Mouse (Mus musculus) spleen, adult 2 months (tissue): Measurements from ENCODE around the gene Cd19.

Experiments used
- CTCF ChIP-seq: fragments of 200-500 bp; IDR thresholded peaks from 2 replicates; pipeline ENCODE4 v1.5.1; 2011; ENCODE audit warnings: mild to moderate bottlenecking, inconsistent platforms; ENCODE audit not compliant: insufficient read depth, insufficient read length, insufficient replicate concordance; ENCODE audit errors: extremely low read depth
- POLR2A ChIP-seq: fragments of 200-500 bp; IDR thresholded peaks from 2 replicates; pipeline ENCODE4 v1.6.1; 2011; ENCODE audit warnings: low read depth, low read length, inconsistent platforms

DNA sequence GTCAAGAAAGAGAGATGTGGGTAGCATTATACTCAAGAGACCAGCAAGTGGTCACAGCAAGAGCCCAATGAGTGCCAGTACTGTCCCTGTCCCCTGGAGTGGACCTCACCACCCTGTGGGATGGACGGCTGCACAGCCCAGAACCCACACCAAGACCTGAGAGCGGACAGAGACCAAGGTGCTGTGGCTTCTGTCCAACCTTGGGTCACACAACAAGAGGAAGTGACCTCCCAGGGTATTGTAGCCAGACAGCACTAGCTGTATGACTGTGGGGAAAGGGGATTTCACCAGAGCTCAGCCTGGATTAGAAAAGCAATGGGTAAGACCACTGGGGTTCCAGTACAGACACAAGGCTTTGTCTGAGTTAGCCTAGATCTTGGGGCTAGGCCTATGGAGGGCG, 37.6 kb upstream of the Cd19 start:
- TF ChIP-seq POLR2A (no peak), CTCF (no peak)
